Mouse (Mus musculus): Measurements from ENCODE around the gene Cep57l1. TPM values are rescaled to one million over a fixed set of nuclear protein-coding genes. Genes with fewer than 3 reads are reported as not detected.

Cep57l1 gene
- polyA plus RNA-seq, 1 experiment from 2014 or later, result 31.1 TPM

DNA sequence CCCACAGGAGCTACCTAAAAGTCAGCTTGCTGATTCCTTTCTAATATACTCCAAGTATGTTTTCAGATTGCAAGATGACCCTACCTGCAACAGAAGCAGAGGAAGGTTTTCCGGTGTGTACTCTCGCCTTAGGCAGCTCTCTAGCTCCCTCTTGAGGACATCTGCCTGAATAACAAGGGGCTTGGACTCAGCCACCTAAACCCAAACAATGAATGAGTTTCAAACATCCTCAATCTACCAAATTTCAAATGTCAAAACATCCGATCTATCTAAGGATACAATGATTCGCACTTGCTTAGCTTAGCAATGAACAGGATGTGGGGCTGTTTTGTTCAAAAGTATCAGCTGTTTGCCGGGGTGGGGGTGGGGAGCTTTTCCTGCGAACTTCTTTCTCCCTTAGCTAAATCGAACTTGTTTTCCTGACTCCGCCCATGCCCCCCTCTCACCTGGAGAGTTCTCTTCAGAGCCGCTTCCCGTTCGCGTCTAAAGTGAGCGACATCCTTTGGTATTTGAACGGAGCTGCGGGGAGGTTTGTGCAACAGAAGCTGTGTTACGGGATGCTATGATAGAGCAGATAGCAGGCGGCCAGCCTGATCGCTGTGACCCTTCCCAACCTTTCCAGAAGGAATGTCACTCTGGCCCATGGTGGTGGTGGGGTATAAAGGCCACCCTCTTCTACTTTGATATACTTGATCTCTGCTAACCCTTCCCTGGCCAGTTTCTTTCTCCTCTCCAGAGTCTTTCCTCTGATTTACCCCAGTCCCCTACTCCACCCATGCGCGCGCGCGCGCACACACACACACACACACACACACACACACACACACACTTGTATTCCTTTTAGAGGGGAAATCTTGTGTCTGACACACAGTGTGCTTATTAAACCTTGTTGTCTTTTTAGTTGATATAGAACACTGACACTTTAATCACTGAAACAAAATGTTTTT lies 119.5 kb downstream of the Cep57l1 start:
- ATAC-seq (replicated peaks; ENCODE audit: low FRiP score) (no peak), DNase-seq (ENCODE audit: low spot score) (peak; percentile 53)
- H3K9ac ChIP-seq (ENCODE audit: low read depth, low read length), result no peak overlapping the region; the same call in 1 of the 2 replicates
- no peak overlapping the region for H3K27ac ChIP-seq (ENCODE audit: low read depth, low read length)
- no peaks in the 10 kb centered on the region for H3K27me3 ChIP-seq (replicated peaks; ENCODE audit: control insufficient read depth, insufficient read depth, low read length)
- no peaks in the 10 kb centered on the region for H3K4me1 ChIP-seq (replicated peaks; ENCODE audit: control insufficient read depth, insufficient read depth, low read length)
- 19% methylated on average over 24 of the region's 24 CpGs for WGBS
- no peaks in the 10 kb centered on the region for H3K9me3 ChIP-seq (ENCODE audit: control insufficient read depth, low read length)
- H3K36me3 ChIP-seq (ENCODE audit: control insufficient read depth, insufficient read depth, low read length), result no peaks in the 10 kb centered on the region
- H3K4me3 ChIP-seq (ENCODE audit: low read depth, low read length), result peak overlapping the region; percentile 32
- peak overlapping the region; percentile 71 for H3K4me2 ChIP-seq

GRCm38 (mm10) chr10:41684548-41684996 lies 125.1 kb downstream of the Cep57l1 start:
- Histone ChIP-seq H3K9me3 (ENCODE audit: control insufficient read depth, low read length) (no peaks in the 10 kb centered on the region), H3K4me3 (ENCODE audit: low read depth, low read length) (no peak overlapping the region), H3K4me1 (replicated peaks; ENCODE audit: control insufficient read depth, insufficient read depth, low read length) (no peaks in the 10 kb centered on the region), H3K27me3 (replicated peaks; ENCODE audit: control insufficient read depth, insufficient read depth, low read length) (peaks cover 3% of the 10 kb centered on the region; the same call in 1 of the 2 replicates), H3K9ac (ENCODE audit: low read depth, low read length) (no peak overlapping the region), H3K36me3 (ENCODE audit: control insufficient read depth, insufficient read depth, low read length) (no peaks in the 10 kb centered on the region), H3K4me2 (peak overlapping the region; percentile 47), H3K27ac (ENCODE audit: low read depth, low read length) (no peak overlapping the region)
- ATAC-seq (replicated peaks; ENCODE audit: low FRiP score) (no peak), DNase-seq (ENCODE audit: low spot score) (no peak)
- 2% methylated on average over 21 of the region's 21 CpGs for WGBS

DNA sequence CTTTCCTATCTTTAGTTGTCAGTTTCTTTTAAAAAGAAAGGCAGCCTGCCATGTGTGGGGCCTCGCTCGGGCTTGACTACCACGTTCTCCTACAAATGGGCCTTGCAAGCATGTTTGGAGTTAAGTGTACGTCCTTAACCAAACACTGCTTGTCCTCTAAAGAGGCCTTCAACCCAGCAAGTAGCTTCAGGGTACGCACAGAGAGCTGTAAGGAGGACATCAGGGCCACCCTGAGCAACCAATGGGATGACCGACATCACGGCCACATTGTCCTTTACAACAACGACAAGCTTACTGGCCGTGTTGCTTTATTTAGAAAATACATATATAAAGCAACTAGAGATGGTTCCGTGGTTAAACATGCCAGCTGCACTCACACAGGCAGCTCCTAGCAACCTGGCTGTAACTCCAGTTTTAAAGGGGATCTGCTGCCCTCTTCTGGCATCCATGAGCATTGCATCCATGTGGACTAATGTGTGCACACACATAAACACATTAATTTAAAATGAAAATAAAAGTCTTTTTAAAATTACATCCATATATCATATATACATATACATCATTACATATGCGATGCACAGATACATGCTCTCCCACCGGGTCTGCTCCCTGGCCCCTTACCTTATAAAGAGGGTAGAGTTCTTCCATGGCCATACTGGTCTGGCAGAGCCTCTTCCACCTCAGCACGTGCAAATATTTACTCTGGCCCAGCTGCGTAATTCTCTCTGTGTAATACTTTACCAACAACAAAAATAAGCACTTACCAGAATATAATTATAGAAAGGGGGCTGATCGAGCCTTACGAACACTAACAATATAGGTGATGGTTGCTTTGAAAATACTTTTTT lies 126.9 kb downstream of the Cep57l1 start:
- 42% methylated on average over 16 of the region's 16 CpGs for WGBS
- Histone ChIP-seq H3K9ac (ENCODE audit: low read depth, low read length) (no peak overlapping the region), H3K36me3 (ENCODE audit: control insufficient read depth, insufficient read depth, low read length) (no peaks in the 10 kb centered on the region), H3K4me2 (no peak overlapping the region), H3K9me3 (ENCODE audit: control insufficient read depth, low read length) (no peaks in the 10 kb centered on the region), H3K27me3 (replicated peaks; ENCODE audit: control insufficient read depth, insufficient read depth, low read length) (peaks cover 3% of the 10 kb centered on the region; the same call in 1 of the 2 replicates), H3K4me1 (replicated peaks; ENCODE audit: control insufficient read depth, insufficient read depth, low read length) (no peaks in the 10 kb centered on the region), H3K27ac (ENCODE audit: low read depth, low read length) (no peak overlapping the region), H3K4me3 (ENCODE audit: low read depth, low read length) (no peak overlapping the region)
- ATAC-seq (replicated peaks; ENCODE audit: low FRiP score) (no peak), DNase-seq (ENCODE audit: low spot score) (peak; percentile 68)

GRCm38 (mm10) chr10:41678746-41679360 lies 130.8 kb downstream of the Cep57l1 start:
- DNase-seq (ENCODE audit: low spot score) (peak; percentile 50), ATAC-seq (replicated peaks; ENCODE audit: low FRiP score) (no peak)
- no peaks in the 10 kb centered on the region for H3K4me1 ChIP-seq (replicated peaks; ENCODE audit: control insufficient read depth, insufficient read depth, low read length)
- no peak overlapping the region for H3K9ac ChIP-seq (ENCODE audit: low read depth, low read length)
- H3K27me3 ChIP-seq (replicated peaks; ENCODE audit: control insufficient read depth, insufficient read depth, low read length), result peaks cover 2% of the 10 kb centered on the region; the same call in 1 of the 2 replicates
- WGBS, result 34% methylated on average over 18 of the region's 18 CpGs
- no peaks in the 10 kb centered on the region for H3K9me3 ChIP-seq (ENCODE audit: control insufficient read depth, low read length)
- H3K27ac ChIP-seq (ENCODE audit: low read depth, low read length), result no peak overlapping the region
- H3K4me3 ChIP-seq (ENCODE audit: low read depth, low read length), result no peak overlapping the region
- H3K4me2 ChIP-seq, result peak overlapping the region; percentile 38
- H3K36me3 ChIP-seq (ENCODE audit: control insufficient read depth, insufficient read depth, low read length), result no peaks in the 10 kb centered on the region

- no peak overlapping the region for H3K9ac ChIP-seq (ENCODE audit: low read depth, low read length)
- 59% methylated on average over 8 of the region's 8 CpGs for WGBS
- no peak overlapping the region for H3K27ac ChIP-seq (ENCODE audit: low read depth, low read length)
- H3K9me3 ChIP-seq (ENCODE audit: control insufficient read depth, low read length), result no peaks in the 10 kb centered on the region
- no peaks in the 10 kb centered on the region for H3K27me3 ChIP-seq (replicated peaks; ENCODE audit: control insufficient read depth, insufficient read depth, low read length)
- H3K4me2 ChIP-seq, result no peak overlapping the region
- ATAC-seq (replicated peaks; ENCODE audit: low FRiP score) (no peak), DNase-seq (ENCODE audit: low spot score) (no peak)
- no peak overlapping the region for H3K4me3 ChIP-seq (ENCODE audit: low read depth, low read length)
- no peaks in the 10 kb centered on the region for H3K36me3 ChIP-seq (ENCODE audit: control insufficient read depth, insufficient read depth, low read length)
- H3K4me1 ChIP-seq (replicated peaks; ENCODE audit: control insufficient read depth, insufficient read depth, low read length), result no peaks in the 10 kb centered on the region
Observed at GRCm38 (mm10) chr10:41677396-41677795, 132.3 kb downstream of the Cep57l1 start.

- Histone ChIP-seq H3K27me3 (replicated peaks; ENCODE audit: control insufficient read depth, insufficient read depth, low read length) (no peaks in the 10 kb centered on the region), H3K4me2 (no peak overlapping the region), H3K9ac (ENCODE audit: low read depth, low read length) (no peak overlapping the region), H3K36me3 (ENCODE audit: control insufficient read depth, insufficient read depth, low read length) (no peaks in the 10 kb centered on the region), H3K27ac (ENCODE audit: low read depth, low read length) (no peak overlapping the region), H3K4me3 (ENCODE audit: low read depth, low read length) (no peak overlapping the region), H3K9me3 (ENCODE audit: control insufficient read depth, low read length) (no peaks in the 10 kb centered on the region), H3K4me1 (replicated peaks; ENCODE audit: control insufficient read depth, insufficient read depth, low read length) (no peaks in the 10 kb centered on the region)
- 83% methylated on average over 6 of the region's 6 CpGs for WGBS
- ATAC-seq (replicated peaks; ENCODE audit: low FRiP score), result no peak
- no peak for DNase-seq (ENCODE audit: low spot score)
Observed at GRCm38 (mm10) chr10:41676661-41677061, 133.0 kb downstream of the Cep57l1 start.

DNA sequence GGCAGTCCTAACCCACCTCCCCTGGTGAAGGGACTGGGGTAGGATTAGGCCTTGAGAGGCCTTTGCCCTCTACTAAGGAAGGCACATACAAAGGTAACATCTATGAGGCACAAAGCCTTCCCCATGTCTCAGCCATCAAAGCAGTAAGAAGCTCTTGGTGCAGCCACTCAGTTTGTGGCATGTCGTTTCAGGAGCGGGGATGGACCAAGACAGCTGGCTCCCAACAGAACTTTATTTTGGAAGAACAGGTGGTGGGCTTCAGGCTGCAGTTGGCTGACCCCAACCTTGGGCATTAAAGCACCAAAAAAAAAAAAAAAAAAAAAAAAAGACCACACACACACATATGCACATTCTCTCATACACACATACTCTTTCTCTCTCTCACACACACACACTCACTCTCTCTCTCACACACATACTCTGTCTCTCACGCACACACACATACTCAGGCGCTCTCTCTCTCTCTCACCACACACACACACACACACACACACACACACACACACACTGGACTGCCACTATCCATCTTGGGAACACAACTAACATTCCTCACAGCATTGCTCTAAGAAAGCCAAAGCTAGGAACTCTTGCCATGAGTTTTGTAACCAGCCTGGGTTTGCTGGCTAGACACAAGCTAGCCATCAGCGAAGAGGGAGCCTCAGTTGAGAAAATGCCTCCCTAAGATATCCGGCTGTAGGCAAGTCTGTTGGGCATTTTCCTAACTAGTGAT lies 133.7 kb downstream of the Cep57l1 start:
- H3K4me2 ChIP-seq, result no peak overlapping the region
- H3K36me3 ChIP-seq (ENCODE audit: control insufficient read depth, insufficient read depth, low read length), result no peaks in the 10 kb centered on the region
- H3K27me3 ChIP-seq (replicated peaks; ENCODE audit: control insufficient read depth, insufficient read depth, low read length), result no peaks in the 10 kb centered on the region
- ATAC-seq (replicated peaks; ENCODE audit: low FRiP score), result no peak
- no peak for DNase-seq (ENCODE audit: low spot score)
- no peak overlapping the region for H3K4me3 ChIP-seq (ENCODE audit: low read depth, low read length)
- no peaks in the 10 kb centered on the region for H3K4me1 ChIP-seq (replicated peaks; ENCODE audit: control insufficient read depth, insufficient read depth, low read length)
- no peak overlapping the region for H3K27ac ChIP-seq (ENCODE audit: low read depth, low read length)
- H3K9ac ChIP-seq (ENCODE audit: low read depth, low read length), result no peak overlapping the region
- WGBS, result 83% methylated on average over 6 of the region's 6 CpGs
- no peaks in the 10 kb centered on the region for H3K9me3 ChIP-seq (ENCODE audit: control insufficient read depth, low read length)

- DNase-seq (ENCODE audit: low spot score) (no peak), ATAC-seq (replicated peaks; ENCODE audit: low FRiP score) (no peak)
- Histone ChIP-seq H3K4me1 (replicated peaks; ENCODE audit: control insufficient read depth, insufficient read depth, low read length) (no peaks in the 10 kb centered on the region), H3K9ac (ENCODE audit: low read depth, low read length) (no peak overlapping the region), H3K27me3 (replicated peaks; ENCODE audit: control insufficient read depth, insufficient read depth, low read length) (no peaks in the 10 kb centered on the region), H3K4me2 (no peak overlapping the region), H3K27ac (ENCODE audit: low read depth, low read length) (no peak overlapping the region), H3K9me3 (ENCODE audit: control insufficient read depth, low read length) (no peaks in the 10 kb centered on the region), H3K4me3 (ENCODE audit: low read depth, low read length) (no peak overlapping the region), H3K36me3 (ENCODE audit: control insufficient read depth, insufficient read depth, low read length) (no peaks in the 10 kb centered on the region)
- WGBS, result 65% methylated on average over 6 of the region's 6 CpGs
Observed at GRCm38 (mm10) chr10:41675243-41675642, 134.4 kb downstream of the Cep57l1 start.

Data from liver, embryonic 11.5 days (tissue).